Mouse (Mus musculus) heart, postnatal 25 days (tissue): ENCODE measurements at regions not wholly inside any gene's neighbourhood (a gene's known extent, or its start where the extent isn't known, plus 50 kb on each side); places are given as distances from the start of the nearest gene placed in this dataset.

Experiments
- DNase-seq: peaks from one replicate; pipeline ENCODE4 v3.0.0; 2022; ENCODE audit warnings: low spot score
- intact Hi-C: fragments of 180-260 bp; cut with DNase I; formaldehyde crosslinking; loops from one replicate; pipeline ENCODE4 v1.15.1; 2025

- intact Hi-C loops = no loop called here
- no peak for DNase-seq
Observed at GRCm38 (mm10) chr9:120675371-120676150, 104.3 kb downstream of the Rpl14 start.

DNA sequence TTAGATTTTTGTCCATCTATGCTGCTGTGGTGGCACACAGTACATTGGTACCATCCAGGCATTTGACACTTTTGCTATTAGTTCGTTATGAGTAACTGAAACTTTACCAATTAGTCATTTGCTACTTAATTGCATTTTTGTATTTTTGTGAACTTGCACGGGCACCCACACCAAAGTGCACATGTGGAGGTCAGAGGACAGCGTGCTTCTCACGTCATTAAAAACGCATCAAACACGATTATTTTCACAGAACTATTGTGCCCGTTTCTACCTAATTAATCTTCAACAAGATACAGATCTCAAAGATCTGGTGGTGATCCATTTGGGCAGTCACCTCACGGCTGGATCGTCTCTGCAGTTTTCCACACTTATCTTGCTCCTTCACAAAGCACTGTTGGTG is 105.1 kb downstream of the Rpl14 start:
- DNase-seq = no peak
- intact Hi-C loops = no loop called here

GRCm38 (mm10) chr9:120676771-120677170 is 105.5 kb downstream of the Rpl14 start:
- intact Hi-C loops = no loop called here
- DNase-seq = no peak

- DNase-seq = no peak
- intact Hi-C loops = no loop called here
Observed at GRCm38 (mm10) chr9:120677216-120677615, 106.0 kb downstream of the Rpl14 start.

GRCm38 (mm10) chr9:120679822-120680426 is 108.7 kb downstream of the Rpl14 start:
- intact Hi-C loops = no loop called here
- DNase-seq = no peak

- intact Hi-C loops = no loop called here
- no peak for DNase-seq
Observed at GRCm38 (mm10) chr9:120681404-120681803, 110.2 kb downstream of the Rpl14 start.

- intact Hi-C loops = no loop called here
- no peak for DNase-seq
Observed at GRCm38 (mm10) chr9:120685961-120686360, 114.7 kb downstream of the Rpl14 start.

DNA sequence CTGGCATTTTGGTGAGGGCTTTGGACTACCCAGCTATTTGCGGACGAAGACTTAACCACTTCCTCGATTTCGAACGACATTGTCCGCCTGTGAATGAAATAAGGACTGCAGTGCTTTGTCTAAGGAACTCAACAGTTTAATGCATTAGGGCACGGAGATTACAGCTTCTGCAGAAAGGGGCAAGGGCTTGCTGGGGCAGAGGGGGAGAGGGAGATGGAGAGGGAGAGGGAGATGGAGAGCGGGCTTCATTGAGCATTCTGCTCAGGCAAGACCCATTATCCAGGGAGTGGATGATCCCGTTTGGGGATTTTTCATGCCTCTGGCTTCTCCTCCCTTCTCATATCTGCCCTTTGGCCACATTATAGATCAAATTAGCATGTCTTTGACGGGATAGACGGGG is 117.8 kb downstream of the Rpl14 start:
- DNase-seq = no peak

GRCm38 (mm10) chr9:120690510-120690909 is 119.3 kb downstream of the Rpl14 start:
- DNase-seq = no peak
- intact Hi-C loops = loop anchor here (2.0 to 10.0 kb wide), 6 partner anchors 30 to 247 kb away; no protein-coding TSS in a partner anchor

More for the DNA sequence above, 117.8 kb downstream of the Rpl14 start:
- intact Hi-C loops = no loop called here

GRCm38 (mm10) chr9:120690961-120691941 is 120.0 kb downstream of the Rpl14 start:
- DNase-seq = peak; percentile 89
- intact Hi-C loops = loop anchor here (2.0 to 10.0 kb wide), 6 partner anchors 30 to 246 kb away; no protein-coding TSS in a partner anchor

DNA sequence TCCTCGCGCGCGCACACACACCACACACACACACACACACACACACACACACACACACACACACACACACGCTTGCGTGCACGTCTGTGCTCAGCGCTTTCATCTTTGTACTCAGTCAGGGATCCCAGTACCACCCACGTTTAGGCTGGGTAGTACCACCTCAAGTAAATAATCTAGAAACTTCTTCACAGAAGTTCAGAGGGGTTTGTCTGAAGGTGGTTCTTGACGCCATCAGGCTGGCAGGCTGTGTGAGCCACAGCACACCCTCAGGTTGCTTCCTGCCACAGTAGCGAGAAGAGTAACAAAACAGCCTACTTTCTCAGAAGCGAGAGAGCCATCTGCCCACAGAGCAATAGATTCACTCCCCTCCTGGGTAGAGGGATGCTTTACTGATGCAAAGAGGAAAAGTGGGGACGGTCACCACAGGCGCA is 120.7 kb downstream of the Rpl14 start:
- no peak for DNase-seq
- intact Hi-C loops = loop anchor here (2.0 to 10.0 kb wide), 6 partner anchors 31 to 245 kb away; no protein-coding TSS in a partner anchor

- intact Hi-C loops = loop anchor here (5.0 to 10.0 kb wide), 4 partner anchors 38 to 243 kb away; no protein-coding TSS in a partner anchor
- no peak for DNase-seq
Observed at GRCm38 (mm10) chr9:120694457-120694856, 123.2 kb downstream of the Rpl14 start.

DNA sequence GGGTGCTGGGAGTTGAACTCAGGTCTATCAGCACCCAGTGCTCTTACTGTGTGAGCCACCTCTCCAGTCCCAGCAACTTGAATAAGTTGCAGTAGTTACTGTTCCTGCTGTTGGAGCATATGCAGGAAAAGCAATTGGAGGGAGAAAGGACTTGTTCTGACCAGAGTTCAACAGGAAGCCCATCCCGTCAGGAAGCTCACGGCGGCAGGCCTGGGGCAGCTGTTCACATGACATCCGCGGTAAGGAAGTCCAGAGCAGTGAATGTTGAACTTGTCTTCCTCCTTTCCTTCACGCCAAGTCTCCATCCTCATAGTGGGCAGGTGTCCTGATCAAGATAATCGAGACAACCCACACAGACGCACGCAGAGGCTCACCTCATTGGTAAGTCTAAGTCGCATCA is 124.7 kb downstream of the Rpl14 start:
- intact Hi-C loops = loop anchor here (10.0 kb wide), 1 partner anchor 91 kb away; no protein-coding TSS in a partner anchor
- DNase-seq = no peak

GRCm38 (mm10) chr9:120697749-120698148 is 126.5 kb downstream of the Rpl14 start:
- intact Hi-C loops = loop anchor here (10.0 kb wide), 1 partner anchor 93 kb away; no protein-coding TSS in a partner anchor
- DNase-seq = no peak

DNA sequence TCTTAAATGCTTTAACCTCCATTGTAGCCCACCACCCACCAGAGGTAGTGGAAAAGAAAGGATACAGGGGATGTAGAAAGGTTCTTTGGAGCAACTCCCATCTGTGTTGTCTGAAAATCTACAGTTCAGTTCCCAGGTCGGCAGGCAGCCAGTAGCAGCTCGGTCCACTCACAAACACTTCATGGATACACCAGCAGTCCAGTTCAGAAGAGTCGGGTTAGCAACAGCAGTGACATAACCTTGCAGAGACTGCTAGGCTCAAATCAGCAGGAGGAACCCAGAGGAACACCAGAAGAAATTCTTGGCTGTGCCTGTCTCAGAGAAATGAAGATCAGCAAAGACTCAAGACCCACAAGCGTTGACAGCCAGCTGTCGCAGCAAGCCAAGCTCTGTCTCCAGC is 128.5 kb downstream of the Rpl14 start:
- DNase-seq = no peak
- intact Hi-C loops = loop anchor here (10.0 kb wide), 1 partner anchor 95 kb away; no protein-coding TSS in a partner anchor

GRCm38 (mm10) chr9:120702836-120703235 is 131.6 kb downstream of the Rpl14 start:
- intact Hi-C loops = no loop called here
- no peak for DNase-seq

DNA sequence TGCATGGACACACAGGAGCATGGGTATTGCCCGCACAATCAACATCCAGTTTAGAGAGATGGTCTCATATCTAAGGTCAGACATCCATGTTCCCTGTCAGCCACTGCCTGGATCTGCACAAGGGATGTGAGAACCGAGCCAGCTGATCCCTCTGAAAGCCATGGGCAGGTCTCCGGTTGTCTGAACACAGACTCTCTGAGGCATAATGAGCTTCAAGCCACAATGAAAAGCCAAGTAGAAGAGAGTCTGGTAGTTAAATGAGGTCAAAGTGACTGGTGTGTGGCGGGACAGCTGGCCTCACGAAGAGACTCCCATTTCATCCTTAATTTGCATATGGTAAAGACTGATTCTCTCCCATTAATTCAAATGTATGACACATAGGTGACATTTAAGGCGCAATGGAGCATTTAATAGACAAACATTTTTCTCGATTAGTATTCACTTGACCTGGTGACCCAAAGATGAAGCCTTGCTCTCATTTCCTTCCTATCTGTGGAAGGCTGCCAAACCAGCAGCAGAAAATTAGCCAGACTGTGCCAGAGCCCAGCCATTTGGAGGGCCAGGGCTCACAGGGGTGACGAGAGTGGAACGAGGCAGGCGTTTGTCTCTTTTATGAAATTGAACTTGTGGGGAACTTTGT is 132.2 kb downstream of the Rpl14 start:
- DNase-seq = no peak
- intact Hi-C loops = no loop called here

- intact Hi-C loops = no loop called here
- no peak for DNase-seq
Observed at GRCm38 (mm10) chr9:120706562-120707198, 135.4 kb downstream of the Rpl14 start.

GRCm38 (mm10) chr9:120708507-120708906 is 137.3 kb downstream of the Rpl14 start:
- no peak for DNase-seq
- intact Hi-C loops = no loop called here
